Mouse (Mus musculus) cerebellum, postnatal 36 days (tissue): ENCODE results near the gene Kazn.

Experiments
- DNase-seq, 2 experiments: peaks; one replicate each; pipeline ENCODE4 v3.0.0; 2021 to 2022; ENCODE audit warnings: mixed read lengths in 2 of 2

Gene Kazn

DNA sequence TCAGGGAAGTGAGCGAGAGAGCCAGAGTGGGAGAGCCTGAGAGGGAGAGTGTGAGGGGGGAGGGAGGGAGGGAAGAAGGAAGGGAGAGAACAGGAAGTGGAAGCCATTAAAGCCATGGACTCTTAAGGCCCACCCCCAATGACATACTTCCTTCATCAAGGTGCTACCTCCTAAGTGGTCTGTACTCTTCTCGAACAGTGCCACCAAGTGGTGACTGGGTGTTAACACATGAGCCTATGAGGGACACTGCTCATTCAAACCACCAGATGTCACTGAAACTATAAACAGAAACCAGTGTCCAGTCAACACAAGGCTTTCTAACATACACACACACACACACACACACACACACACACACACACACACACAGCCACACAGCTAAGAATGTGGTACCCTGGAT lies 77.1 kb downstream of the Kazn start:
- DNase-seq = no peak

DNA sequence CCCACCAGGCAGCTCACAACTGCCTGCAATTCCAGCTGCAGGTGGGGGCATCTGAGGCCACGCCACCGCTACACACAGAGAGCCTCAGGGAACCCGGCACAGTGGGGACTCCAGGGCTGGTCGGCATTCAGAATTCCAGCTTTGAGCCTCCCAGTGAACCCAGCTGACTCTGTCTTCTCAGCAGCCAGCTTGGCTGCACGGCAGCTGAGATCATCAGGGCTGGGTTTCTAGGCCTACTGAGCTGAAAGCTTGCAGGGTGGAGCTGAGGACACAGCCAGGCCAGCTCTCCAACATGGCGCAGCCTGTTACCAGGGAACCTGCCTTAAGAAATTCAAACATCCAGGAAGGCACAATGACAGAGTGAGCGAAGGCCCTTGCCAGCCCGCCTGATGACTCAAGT lies 79.2 kb downstream of the Kazn start:
- DNase-seq = no peak

DNA sequence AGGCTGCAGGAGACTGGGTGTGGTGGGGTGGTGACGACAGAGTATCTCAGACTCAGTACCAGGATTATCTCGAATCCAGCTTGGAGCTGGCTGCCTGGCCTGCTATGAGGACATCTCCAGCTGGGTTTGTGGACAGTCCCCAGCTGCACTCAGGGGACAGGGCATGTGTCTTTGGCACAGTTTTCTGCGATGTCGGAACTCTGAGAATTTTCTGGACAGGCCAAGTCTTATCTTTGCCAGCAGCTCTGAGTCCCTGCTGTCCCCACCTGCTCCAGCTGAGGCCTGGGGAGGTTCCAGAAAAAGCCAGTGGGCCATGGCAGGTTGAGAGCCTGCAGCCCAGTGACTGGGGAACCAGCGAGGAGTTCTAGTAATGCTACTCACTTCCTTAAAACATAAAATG lies 82.7 kb downstream of the Kazn start:
- peak; percentile 53 to 61 for DNase-seq

DNA sequence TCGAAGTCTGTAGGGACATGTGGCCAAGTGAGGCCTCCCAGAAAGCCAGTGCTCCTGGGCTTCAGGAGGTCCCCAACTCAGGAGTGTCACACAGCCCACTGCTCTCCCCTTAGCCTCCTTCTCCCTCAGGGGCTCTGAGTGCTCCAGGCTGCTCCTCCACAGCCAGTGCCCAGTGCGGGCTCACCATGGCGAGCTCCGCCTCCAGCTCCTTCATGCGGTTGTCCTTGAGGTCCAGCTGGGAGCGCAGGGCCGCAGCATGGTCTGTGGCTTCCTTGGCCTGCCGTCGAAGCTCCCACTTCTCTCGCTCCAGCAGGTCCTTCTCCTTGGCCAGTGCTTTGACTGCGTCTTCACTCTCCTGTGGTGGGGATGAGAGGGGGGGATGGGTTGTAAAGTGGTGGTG lies 85.0 kb downstream of the Kazn start:
- DNase-seq = no peak

DNA sequence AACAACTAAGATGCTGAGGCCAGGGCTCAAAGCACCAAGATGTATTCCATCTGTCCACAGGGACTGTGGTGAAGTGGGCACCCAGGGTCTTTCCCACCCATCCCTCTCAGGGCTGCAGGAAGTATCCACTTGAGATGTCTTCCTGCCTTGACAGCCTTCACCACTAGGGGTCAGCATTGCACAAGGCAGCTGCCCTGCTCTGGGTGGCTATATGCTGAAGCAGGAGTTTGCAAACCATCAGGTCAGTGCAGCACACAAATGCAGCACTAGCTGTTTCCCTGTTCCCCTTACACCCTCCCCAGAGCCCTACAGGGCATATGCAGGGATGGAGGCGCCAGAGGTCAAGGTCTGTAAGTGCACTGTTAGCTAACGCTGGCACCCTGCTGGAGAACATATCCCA lies 85.7 kb downstream of the Kazn start:
- DNase-seq = peak; percentile 90 to 94

DNA sequence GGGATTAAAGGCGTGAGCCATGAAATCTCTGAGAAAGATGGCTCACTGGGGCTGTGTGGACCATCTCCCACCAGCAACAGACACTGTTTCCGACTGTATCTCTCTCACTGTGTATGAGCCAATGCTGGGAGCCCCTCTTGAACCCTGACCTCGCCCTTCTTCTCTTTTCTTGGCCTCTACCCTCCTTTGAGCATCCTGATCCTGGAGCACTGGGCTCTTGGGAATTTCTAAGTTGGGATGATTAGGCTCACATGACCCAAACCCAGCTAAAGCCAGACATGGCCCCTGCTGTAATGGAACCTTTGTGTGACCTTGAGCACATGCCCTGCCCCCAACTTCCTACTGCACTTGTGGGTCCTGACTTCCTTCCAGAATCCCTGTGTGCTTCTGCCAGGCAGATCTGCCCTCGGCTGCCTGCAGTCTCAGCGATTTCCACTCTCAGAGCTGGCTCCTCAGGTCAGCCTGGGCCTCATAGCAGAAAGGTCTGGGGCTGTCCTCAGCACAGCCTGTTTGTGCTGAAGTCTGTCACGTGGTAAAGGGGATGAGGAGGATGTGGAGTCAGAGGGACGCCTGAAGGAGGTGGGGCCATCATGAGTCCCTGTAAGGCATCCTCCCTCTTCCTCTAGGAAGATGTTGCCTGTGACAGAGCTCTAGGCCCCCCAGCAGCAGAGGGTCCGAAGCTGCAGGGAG lies 86.3 kb downstream of the Kazn start:
- no peak for DNase-seq

DNA sequence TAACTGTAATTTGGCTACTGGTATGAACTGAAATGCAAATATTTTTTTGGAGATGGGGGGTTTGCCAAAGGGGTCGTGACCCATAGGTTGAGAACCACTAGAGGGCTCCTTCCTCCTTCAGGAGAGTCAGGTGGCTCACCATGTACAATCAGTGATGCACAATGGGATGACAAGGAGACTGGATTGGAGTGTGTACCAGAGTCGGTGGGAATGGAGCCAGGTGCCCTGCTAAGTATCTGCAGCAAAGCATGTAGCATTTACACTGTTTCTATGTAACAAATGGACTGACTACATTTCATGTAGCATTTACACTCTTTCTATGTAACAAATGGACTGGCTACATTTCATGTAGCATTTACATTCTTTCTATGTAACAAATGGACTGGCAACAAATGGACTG lies 89.1 kb downstream of the Kazn start:
- DNase-seq = no peak

DNA sequence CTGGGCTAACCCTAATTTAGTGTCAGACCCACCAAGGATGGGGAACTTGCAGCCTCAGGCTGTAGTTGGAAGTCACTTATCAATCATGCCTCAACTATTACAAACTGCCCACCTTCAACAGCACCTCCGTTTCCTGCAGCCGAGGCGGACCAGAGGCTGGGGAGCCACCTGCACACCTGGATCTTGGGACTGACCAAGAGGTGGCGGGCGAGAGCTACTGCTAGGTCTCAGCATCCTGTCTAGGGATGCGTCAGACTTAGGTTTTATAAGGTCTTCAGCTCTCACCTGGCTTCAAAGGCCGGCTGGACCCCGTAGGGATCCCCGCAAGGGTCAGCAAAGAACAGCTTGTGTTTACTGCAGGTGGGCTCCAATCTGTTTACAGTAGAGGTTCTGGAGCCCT lies 90.0 kb downstream of the Kazn start:
- no peak for DNase-seq

DNA sequence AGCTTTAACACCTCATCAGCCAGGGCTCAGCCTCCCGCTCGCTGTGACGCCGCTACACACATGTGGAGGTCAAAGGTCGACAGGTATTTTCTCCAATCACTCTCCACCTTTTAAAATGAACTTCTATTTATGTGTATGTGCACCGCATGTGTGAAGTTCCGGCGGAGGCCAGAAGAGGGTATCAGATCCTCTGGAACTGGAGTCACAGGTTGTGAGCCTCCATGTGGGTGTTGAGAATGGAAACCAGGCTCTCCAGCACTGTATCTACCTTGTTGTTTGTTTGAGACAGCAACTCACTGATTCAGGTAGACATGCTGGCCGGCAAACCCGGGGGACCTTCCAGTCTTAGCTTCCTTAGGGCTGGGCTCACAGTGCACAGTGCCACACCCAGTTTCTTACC lies 91.5 kb downstream of the Kazn start:
- no peak for DNase-seq

DNA sequence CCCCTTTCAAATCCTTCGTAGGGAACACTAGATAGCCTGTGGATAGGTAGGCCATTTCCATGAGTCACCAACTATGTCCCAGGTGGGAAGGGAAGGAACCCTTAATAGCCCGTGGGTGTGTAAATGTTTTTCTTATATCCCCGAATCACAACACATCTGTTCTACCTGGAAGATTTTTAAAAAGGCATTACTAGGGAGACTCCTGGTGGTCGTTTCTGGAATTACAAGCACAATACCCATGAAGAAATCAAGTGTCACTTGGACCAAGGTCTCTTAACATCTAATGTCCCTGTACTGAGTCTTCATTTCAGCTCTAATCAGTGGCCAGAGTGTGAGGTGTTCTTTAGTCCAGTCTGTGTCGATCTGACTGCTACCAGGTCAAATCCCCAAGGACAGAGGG lies 95.1 kb downstream of the Kazn start:
- DNase-seq = peak in 1 of 2 experiments; percentile 56

DNA sequence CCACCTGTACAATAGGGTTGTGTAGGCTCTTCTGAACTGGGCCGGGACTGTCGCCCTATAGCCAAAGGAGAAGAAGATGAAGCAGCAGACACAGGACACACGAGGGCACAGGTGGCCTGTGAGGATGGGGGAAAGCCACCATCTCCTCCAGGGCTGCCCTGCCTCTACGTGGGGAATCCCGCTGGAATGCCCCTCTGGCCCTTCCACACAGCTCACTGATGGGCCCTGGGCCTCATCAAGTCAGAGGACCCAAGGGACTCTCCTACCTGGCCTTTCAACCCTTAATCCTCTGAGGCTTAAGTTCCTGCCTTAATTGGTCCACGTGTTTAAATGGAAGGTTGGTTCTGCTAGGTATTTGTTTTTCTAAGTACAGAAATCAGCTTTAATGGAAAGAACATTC lies 95.9 kb downstream of the Kazn start:
- no peak for DNase-seq

DNA sequence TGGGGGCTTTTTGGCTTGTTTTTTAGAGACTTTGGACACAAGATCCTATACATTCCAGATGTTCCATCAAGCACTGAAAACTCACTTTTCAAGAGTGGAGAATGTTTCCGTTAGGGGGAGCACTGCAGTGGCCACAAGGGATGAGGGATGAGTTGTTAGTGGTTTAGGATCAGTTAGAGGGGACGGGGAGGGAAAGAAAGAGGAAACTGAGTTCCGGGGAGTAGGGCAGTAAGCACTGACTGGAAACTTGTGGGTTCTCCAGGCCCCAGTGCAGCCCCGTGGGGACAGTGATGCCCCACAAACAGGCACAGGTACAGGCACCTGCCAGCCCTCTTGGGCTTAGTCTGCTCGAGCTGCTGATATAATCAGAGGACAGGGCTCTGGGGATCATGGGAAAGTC lies 99.5 kb downstream of the Kazn start:
- no peak for DNase-seq

DNA sequence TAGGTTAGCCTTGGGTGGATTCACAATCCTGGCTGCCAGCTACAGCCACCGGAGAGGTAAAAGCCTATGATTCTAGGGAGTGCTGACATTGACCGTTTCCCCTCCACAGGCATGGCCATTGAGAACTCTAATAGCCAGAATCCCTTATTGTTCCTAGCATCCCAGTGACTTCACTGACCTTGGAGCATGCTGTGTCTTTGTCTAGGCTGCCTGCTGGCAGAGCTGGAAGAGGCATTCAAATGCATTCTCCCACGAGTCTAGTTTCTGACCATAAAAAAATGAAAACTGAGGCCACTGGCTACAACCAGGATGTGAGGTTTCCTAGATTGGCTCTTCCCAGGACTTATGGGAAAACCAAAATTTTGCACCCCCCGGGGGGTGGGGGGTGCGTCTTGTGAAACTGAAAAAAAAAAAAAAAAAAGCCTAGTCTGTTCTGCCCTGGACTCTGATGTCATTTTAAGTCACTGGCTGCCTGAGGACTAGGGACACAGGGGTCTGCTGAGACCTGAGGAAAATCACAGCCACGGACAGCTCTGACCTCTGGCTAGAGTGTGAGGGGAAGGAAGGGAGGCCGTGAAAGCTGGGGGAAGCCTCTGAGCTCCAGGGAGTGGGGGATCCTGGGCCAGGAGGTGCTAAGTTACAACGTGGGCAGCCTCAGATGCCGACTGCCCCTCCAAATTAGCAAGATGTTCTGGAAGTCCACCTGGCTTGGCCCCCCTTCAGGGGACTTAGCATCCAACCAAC lies 100.7 kb downstream of the Kazn start:
- DNase-seq = no peak

DNA sequence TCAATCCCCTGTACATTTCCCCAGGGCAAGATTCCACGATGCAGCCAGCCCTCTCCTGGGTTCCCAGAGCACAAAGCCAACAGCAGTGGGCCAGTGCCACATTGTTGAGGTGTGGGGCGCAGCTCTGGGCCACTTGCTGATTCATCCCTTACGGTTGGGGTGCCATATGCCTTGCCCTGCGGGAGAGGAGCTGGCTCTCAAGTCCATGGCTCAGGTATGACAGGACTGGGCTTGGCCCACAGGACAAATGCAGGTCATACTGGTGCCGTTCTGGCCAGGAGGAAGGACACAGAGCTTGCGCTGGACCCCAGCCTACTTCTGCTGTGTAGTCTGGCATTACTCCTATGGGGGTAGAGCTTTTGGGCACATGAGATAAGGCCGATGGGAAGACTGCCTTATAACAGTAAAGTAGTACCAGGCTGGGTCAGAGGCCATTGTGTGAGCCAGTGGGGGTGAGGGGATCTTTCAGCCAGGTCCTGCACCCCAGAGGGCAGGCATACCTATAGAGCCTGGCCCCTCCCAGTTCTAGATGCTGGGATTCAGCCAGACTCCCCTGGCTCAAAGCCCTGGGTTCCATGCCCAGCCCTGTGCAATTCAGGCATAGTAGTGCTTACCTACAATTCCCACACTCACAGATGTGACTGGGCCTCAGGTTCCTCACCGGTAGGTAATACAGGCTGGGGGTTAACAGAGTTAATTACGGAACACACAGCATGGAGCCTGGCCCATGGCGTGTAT lies 102.3 kb downstream of the Kazn start:
- DNase-seq = peak; percentile 95 to 96

DNA sequence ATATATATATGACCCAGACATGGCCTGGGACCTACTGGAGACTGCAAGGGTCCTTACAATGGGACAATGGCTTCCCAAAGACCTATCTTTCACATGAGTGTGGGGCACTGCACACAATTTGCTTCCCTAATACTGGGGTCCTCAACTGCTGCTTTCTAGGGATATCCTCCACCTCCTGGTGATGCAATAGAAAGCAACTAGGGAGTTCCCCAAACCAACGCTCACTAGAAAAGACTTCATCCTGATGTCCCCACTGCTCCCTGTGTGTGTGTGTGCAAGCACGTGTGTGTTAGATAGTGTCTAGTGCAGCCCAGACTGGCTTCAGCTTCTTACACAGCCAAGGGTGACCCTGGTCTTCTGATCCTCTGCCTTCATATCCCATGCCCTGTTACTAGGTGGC lies 103.7 kb downstream of the Kazn start:
- no peak for DNase-seq

DNA sequence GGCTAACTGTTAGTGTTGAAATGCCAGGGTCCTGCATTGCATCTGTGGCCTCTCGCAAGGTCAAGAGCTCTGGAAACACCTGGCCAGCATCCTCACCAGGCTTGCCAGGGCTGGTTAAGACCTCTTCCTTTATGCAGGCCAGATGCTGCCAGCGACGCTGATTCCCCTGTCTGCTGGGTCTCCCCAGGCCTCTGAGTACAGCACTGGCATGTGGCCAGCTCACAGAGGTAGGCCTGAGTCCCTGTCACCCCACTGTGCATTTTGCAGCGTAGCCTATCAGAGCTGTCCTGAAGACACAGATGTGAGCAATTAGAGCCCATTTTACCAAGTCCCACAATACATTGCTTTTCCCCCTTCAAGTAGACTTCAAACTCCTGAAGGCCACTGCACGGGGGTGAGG lies 109.0 kb downstream of the Kazn start:
- DNase-seq = no peak

DNA sequence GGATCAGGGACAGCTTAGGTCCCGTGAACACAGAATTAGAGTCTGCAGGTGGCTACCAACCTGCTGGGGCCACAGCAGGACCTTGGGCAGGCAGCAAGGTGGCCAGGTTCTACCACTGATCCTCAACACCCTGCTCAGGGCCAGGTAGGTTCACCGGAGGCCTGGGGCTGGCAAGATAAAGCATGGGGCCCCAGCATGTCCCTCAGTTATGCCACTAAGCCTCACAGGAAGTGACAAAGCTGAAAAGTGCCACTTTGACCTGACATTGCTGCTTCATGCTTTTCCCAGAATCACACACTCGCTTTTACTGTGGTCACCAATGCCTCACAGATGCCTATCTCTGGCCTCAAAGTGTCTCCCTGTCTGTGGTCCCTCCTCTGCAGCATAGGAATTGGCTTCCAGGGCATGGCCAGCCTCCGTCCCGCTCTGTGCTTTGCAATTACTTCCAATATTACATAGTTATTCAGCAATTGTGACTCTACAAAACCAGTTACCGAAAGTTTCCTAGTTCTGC lies 111.9 kb downstream of the Kazn start:
- DNase-seq = no peak

DNA sequence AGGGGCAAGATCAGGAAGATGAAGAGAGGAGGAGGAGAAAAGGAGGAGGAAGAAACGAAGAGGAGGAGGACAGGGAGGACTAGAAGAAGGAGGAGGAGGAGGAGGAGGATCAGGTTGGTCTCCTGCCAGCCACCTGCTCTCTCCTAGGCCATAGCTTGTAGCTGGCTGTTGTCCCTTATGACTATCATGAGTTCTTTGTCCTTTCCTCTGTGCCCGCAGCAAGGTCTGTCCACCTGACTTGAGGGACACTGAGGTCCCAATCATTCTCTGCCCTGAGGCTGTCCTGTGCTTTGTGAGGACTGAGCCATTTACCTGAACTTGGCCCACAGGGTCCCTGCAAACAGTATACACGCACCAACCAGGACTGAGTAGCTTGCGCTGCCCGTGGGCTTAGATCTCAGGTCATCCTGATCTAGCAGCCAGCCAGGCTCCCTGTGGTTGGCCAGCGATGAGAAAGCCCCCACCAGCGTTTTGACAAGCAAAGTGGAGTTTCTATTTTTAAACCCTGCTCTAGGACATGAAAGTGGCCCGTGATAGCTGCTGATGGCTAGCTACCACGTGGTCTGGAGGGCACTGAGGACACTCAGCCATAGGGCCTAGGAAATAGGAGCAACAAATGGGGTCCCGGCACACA lies 112.4 kb downstream of the Kazn start:
- DNase-seq = no peak

DNA sequence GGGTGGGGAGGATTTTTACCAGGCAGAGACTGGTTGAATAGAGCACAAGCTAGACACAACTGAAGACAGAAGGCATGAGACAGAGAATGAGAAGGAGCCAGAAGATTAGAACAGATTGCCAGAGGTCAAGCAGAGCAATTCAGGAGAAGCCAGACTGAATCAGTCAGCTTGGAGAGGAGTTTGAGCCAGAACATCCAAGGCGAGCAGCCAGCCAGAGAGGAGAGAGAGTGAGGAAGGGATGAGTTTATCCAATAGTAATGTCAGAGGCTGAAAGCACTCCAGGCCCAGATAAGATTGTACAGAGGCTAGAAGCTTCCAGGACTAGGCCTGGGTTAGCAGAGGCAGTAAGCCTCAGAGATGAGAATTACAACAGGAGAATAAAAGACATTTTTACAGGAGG lies 118.0 kb downstream of the Kazn start:
- no peak for DNase-seq

DNA sequence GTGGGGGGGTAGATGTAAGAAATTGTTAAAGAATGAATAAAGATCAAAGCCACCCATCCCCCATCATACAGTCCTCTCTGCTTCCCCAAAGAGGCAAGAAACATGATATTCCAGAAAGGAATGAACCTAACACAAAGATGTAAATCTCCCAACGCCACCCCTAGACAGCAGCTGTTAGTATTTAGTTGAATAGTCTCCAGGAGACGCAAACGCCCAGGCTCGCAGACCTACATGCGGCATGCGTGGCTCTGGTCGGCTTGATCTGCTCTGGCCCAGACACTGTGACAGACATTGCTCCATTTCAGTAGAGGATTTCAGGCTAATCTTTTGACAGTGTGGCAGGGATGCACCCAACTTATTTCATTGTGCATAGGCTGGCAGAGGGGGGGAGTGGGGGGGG lies 120.7 kb downstream of the Kazn start:
- DNase-seq = no peak

DNA sequence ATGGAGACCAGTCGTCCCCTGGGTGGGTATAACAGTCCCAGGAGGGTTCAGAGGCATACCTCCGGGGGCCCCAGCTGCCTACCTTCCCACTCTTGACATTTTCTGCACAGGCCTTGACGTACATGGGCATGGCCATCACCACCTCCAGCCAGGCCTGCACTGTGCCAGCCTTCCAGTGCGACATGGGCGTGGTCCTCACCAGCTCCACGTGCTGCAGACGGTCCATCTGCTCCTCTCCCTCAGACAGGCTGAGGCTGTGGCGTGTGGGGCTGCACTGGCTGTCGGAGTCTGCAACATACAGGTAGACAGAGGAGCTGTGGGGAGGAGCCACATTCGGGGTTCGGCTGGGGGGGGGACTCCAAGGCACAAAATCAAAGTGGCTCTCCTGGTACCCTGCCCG lies 121.2 kb downstream of the Kazn start:
- no peak for DNase-seq

DNA sequence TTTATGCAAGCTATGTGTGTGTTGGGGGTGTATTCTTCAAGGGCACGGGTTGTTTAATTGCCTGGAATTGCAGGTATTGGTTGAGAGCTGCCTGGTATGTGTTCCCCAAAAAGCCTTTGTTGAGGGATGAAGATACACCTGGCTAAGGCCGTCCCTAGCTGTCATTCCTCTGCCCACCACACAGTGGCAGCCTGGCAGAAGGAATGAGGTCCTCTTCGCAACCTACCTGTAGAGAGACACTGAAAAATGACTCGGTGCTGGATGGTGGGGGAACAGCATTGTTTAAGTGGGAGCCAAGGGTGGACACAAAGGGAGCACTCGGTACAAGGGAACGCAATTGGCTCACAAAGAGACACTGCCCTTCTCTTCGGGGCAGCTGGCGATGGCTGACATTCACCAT lies 125.9 kb downstream of the Kazn start:
- DNase-seq = peak; percentile 79 to 82

DNA sequence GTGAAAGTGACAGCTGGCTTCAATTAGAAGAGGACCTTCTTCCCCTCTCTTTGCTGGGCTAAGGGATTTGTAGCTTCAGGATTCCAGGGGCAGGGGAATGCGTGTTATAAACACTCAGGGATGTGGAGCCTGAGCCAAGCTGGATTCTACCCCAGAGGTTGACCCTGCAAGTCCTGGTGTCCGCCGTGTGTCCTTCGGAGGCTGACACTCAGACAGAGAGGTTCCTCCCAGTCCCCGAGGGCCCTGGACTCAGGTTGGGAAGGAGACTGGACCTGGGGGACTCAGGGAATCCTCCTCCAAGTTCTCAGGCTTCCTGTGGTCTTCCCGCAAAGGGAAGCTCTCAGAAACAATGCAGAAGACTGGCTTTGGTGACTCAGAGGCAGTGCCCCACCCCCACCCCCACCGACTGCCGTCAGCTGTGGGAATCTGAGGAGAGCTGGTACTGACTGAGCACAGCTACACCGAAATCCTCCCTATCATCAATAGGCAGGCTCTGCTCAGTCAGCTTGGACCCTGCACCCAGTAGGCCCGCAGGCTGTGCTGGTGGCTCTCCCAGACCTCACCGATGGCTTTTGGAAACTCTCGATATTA lies 136.0 kb downstream of the Kazn start:
- no peak for DNase-seq
